Mouse (Mus musculus) c-Kit-negative CD71-positive TER-119-positive erythroid progenitor cells, embryonic 14.5 days (primary cell): ENCODE measurements around the gene Nab1.
"Not testable (repeated sequence)": the region's sequence is repeated elsewhere in the genome, so short reads cannot be mapped to it uniquely, and the experiment has no call there.

Source experiments
- DNase-seq: peaks from one replicate; pipeline ENCODE4 v3.0.0-alpha.2; 2013; ENCODE audit warnings: low read depth, low spot score

Nab1 gene

DNA sequence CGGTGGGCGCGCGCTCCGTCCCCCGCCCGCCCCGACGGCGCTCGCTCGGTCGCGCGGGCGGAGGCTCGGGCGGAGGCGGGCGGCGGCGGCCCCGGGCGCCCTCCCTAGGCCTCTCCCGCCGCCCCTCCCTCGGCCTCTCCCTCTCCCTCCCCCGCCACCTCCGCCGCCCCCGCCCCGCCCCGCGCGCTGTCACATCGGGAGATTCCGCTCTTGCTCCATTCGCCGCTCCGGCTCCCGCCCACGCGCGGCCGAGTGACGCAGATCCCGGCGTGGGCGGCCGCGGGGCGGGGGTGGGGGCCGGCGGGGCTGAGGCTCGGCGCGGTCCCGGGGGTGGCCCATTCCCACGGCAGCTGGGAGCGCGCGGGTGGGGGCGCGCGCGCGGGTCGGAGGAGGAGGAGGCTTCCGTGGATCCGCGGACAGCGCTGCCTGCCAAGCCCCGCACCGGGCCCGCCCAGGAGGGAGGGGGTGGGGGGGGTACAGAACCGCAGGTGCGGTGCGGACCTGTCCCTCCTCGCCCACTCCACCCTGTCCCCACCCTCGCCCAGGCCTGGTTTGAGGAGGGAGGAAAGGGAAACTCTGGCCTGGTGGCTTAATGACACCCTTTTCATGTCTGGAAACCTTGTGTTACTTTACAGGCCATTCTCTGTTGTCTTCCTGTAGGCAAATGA, at the start of gene Nab1:
Nab1 (minus strand) TSS at position 366 of the 668 bp plus-strand sequence.
- peak; percentile 13 for DNase-seq

DNA sequence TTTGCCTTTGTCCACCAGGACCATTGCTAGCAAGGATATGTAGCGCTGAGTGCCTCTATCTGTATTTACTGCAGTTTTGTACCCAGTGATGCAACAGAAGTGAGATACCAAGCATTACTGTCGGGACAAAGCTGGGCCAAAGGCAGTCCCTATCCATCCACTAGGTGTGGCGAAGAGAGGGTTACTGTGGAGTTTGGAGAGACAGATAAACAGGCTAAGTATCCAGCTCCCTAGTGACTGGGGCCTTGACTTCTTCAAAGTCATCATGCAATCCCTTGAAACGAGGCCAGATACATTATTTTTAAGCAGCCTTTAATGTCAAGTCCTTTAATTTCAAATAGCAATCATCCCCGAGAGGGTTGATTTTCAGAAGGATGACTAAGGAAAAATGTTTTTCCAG, 47.0 kb upstream of the Nab1 start:
- no peak for DNase-seq

DNA sequence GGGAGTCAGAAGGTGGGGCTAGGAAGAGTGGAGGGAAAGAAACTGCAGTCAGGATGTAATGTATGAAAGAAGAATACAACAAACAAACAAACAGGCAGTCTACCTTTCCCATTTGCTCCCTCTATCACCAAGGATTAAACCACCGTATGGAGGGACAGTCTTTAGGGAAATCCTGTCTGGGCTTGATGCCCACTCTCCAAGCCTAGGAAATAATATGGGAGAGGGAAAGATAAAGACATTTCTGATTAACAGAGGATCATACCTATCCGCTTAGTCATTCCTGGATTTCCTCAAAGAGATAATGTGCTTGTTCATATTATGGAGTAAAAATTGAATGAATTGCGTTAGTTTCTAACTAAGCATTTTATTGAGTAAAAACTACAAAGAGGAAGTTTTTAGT, 46.3 kb upstream of the Nab1 start:
- DNase-seq, result no peak

DNA sequence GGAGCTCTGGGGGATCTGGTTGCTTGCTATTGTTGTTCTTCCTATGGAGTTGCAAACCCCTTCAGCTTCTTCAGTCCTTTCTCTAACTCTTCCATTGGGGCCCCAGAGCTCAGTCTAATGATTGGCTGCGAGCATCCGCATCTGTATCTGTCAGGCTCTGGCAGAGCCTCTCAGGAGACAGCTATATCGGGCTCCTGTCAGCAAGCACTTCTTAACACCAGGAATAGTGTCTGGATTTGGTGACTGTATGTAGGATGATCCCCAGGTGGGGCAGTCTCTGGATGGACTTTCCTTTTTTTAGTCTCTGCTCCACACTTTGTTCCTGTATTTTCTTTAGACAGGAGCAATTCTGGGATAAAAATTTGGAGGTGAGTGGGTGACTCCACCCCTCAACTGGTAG, 39.6 kb upstream of the Nab1 start:
- DNase-seq, result not testable (repeated sequence)

DNA sequence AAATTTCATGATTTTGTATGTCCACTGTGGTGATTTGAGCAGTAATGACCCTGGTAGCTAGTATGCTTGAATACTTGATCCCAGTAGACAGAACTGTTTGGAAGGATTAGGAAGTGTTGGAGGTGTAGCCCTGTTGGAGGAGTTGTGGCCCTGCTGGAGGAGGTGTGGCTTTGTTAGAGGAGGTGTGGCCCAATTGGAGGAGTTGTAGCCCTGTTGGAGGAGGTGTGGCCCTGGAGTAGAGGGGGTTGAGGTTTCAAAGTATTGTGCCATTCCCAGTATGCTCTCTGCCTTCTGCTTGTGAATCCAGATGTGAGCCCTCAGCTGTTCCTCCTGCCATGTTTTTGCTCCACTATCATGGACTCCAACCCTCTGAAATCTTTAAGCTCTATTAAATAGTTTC, 29.5 kb upstream of the Nab1 start:
- no peak for DNase-seq

DNA sequence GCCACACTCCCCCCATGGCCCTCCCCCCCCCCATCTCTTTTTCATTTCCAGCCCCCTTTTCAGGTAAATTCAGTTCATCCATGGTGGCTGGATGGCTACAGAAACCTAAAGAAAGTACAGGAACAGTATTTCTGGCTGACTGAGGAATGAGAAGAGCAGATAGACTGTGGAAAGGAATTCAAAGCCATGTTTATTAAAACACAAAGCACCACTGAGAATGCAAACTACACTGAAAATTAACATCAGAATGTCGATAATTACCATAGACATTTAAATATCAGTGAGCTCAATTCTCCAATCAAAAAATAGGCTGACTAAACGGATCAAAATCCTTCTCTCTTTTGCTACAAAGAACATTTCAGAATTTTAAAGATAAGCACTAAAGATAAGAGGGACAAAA, 27.2 kb upstream of the Nab1 start:
- no peak for DNase-seq

DNA sequence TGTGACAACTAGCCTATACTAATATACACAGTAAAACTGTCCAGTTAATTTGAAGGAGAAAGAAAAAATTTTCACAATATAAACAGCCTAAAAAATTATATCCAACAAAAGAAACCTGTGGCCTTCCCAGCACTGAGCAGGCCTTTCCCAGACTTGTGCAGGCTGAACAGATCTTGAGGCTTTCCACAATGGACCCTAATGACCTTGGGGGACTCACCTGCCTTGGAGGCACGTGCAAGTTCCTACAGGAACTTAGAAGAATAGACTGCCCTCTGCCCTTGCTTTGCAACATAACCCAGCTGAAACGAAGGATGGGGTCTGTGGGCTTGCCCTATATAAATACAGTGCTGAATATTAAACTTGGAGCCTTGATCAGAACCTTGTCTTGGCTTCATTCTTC, 26.8 kb upstream of the Nab1 start:
- DNase-seq, result no peak

DNA sequence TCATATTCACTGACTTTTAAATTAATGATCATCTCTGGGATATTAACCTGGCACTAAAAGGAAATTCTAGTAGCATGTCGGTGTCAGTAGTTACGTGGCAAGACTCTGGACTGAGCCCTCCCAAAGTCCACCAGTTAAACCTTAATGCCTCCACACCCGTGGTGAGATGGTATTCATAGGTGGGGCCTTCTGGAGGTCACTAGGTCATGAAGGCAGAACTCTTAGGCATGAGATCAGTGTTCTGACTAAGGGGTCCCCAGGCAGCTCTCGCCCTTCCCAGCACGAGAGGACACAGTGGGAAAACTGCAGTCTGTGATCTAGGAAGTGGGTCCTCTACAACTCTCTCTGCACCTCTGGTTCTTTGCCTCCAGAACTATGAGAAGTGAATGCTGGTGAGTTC, 24.2 kb upstream of the Nab1 start:
- no peak for DNase-seq

DNA sequence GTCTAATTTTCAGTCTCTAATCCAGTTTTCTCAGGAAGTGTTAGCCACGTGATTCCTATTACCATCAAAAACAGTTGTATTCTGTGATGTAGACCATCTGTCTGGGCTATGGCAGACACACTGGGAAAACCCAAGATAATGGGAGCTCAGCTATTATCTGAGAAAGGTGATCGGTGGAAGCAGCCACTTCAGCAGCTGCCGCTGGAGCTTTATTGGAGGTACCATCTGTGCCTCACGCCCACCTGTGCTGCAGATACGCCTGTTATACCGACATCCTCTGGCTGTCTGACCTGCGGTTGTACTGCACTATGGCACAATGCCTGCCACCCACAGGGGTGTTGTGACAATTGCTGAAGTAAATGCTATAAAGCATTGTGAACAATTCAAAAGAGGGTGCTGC, 23.7 kb upstream of the Nab1 start:
- DNase-seq, result no peak

DNA sequence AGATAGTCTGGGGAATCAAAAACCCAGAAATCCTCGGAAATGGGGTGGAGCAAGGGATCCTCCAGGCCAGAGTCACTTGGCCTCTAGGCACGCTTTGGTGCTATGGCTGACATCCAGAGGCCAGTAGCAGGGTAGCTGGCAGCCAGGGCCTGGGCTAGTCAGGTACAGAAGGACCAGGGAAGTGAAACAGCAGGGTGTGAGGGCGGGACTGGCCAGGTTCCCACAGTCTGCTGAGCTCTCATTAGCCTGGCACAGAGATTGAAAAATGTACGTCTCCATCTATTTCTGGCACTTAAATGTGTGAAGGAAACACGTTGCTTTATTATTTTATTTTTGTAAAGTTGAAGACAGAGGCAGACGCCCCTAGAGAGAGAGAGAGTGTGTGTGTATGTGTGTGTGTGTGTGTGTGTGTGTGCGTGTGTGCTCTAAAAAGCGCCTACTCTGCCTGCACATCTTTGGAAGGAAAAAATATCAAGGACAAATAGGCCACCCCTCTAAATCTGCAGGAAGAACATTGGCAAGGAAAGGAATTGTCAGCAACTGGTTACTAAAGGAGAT, 21.0 kb upstream of the Nab1 start:
- DNase-seq, result no peak

DNA sequence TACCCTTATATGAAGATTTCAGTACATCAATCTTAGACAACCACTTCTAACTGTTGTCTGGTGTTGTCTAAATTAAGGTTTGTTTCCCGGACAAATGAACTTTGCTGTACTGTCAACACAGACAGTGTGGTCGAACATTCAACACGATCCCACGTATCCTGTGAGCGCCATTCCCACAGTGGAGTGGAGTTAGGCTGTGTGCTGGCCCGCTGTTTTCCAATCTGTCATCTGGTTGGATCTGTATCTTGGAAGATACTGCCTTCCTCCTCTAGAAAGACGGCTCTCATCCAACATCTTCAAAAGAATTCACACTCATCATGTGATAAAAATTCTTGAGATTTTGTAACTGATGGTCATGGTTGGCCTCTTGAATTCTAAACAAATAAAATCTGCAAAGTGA, 19.7 kb upstream of the Nab1 start:
- DNase-seq, result no peak

DNA sequence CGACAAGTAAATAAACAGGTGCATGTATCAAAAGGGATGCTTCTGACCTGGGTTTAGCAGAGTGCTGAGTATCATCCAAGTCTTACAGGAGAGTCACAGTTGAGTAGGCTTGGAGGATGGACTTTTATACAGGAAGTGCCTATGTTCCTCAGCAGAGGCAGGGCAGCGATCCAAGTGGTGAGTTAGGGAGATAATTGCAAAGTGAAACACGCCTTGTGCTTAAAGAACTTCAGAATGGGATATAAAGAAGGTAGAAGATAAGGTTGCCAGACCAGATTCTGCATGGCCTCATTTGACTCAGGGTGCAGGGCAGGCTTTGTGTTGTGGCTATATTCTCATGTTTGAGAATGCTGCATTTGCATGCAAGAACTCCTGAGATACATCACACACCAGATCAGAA, 14.8 kb upstream of the Nab1 start:
- no peak for DNase-seq

DNA sequence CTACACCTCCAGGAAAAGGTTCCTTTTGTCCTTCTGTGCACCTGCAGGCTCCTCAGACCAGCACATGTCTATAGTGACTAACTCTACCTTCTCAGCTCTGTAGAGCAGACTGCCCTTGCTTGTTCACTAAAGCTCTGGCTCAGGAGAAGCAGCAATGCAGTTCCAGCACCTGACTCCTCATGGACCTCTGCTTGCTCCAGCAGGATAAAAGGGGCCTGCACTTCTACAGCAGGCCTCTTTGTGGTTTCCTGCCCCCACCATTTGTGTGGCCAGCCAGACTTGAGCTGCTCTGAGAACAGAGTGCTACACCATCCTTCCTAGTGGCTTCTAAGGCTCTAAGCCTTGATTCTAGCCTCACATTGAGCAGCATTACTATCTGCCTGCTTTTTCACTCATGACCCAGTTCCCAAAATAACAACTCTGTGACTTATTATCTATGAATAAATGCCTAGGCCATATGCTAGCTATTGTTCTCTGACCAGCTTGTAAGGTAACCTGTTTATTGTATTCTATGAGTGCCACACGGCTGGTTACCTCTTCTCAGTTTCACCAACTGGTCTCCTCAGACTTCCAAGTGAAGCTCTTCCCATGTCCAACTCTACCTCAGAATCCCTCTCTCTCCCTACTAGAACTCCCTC, 11.4 kb upstream of the Nab1 start:
- DNase-seq, result no peak

DNA sequence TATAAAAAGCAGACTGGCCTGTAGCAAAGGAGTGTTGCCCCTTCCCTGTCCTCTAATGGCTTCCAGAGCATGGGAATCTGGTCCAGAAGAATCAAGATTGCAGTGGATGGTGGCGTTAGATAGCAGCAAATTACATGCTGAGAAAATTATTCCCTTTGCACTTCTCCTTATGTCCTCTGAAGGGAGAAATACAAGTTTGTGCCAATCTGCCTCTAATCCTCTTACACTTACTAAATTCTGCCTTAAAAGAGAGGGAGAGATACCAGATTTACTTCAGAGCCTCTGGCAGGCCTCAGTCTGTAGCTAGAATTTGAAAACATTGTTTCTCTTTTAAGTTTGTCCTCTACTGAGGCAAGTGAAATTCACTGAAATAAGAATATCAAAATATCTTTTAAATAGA, 5.7 kb upstream of the Nab1 start:
- DNase-seq, result no peak

DNA sequence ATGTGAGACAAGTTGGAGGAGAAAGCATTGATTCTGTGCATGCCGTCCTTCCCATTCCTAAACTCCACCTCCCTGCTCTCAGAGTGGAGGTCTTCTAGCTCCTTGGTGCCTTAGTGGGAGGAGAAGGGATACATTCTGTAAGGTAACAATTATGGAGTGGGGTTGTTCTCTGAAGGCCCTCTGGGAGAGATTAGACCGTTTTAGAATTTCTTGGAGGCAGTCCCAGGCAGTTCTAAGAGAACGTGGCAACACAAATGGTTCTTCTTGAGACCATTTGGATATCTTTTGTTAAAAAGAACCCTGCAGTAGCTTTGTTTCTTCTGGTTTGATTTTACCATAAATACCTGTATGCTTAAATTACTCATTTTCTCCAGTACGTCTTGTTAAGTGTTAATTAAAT, 1.8 kb upstream of the Nab1 start:
- DNase-seq, result no peak

DNA sequence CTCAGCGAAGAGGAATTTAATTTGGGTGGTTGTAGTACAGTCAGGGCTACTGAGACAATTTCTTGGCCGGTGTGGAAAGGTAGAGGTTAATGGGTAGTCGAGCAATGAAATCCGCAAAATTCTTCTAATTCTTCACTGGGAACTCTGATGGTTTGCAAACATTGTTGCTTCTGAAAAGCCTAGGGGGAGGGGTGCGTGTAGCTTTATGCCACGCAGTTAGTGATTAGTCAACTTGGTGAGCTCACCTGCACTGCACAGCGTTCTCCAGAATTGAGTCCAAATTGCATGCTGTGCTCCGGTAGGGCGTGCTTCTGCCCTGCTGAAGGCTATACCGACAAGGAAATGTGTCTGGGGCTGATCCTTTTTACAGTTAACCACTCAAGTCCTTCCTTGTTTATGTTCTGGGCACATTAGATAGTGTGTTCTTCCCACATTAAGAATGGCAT, 1.2 kb upstream of the Nab1 start:
- DNase-seq, result no peak

DNA sequence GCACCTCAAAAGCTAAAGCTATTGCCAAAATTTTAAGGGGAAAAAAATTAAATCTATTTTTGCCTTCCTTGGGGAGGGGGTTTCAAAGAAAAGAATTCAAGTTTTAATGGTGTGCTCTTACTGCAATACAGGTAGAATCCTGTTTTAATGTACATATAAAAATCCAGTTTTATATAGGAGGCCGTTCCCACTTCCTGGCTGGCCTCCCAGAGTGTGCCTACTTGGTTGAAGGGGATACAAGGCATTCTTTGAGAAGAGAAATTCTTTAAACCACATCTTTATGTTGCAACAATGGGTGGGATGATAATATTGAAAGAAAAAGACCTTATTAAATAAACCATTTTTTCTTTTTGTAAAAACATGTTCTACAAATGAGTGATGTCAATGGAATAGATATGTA, 611 bp upstream of the Nab1 start:
- DNase-seq, result no peak

DNA sequence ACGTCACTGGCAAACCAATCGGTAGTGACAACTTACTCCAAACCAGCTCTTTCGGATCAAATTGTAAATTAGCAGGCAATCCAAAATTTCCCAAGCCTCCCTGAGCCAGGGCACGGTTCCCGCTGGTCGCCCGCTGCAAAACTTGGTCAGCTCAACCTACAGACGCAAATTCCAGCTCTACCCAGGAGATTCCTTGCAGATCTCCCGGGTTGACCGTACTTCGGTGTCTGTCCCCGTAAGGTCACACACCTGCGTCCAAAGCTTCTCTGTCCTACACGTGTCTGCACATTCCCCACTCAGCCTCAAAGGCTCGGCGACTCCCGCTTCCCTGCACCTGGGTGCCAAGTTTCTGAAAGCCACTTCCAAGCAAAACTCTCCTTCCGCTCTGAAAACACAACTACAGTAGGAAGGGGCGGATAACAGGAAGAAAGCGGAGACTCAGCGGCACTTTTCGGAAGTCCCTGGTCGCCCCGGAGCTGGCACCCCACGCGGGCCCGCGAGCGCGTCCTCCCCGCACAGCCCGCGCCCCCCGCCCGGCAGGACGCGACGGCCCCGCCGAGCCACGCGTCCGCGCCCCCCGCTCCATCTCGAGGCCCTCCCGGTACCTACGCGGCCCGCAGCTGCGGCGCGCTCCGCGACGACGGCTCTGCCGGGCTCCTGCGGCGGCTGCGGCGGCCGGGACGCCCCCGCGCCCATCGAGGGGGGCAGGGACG, 722 bp downstream of the Nab1 start:
- no peak for DNase-seq

DNA sequence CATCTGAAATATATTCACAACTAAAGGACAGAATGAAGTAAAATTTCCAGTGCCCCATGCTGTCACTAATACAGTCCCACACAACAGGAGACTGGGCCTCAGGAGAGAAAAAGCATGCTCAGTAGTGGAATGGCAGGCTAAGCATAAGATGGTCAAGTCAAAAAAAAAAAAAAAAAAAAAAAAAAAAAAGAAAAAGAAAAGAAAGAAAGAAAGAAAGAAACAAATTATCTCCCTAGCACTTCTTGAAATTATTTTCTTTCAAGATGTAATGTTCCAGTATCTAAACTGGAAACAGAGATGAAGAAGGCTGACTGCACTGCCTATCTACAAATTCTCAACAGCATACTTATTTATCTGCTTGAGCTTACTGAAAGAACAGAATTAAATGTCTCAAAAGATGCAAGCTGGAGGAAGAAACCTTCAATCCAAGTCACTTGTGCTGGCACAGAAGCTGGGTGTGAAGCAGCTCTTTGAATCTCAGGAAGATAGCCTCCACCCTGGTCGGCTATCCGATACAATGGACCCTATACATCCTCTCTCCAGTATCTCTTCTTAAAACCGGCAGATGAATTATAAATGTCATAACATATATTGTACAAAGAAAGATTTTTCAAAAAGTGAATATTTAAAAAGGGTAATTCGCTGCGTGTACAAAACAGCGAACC, 1.6 kb downstream of the Nab1 start:
- DNase-seq, result no peak

DNA sequence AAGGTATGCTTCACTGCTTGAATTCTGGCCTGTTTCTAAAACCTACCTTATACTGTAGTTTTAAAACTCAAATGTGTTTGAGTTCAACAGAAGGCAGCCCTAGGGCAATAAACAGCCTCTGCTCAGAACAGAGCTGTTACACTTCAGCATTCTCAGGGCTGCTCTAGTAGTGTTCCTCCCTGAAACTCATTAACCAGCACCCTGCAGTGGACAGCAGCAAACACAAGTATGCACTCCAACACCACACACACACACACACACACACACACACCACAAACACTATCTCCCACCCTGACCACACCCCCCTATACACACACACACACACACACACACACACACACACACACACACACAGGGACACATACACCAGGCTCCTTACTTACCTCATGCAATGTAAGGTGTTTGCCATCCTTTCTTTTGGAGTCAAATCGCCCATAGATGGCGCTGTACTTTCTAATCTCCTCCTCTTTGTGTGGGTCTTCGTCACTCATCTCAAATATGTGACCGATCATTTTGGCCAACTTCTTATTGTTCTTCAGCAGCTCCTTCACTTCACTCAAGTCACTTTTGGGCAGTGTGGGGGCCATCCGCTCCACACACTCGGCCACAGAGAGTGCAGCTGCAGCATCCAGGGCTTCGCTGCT, 10.8 kb downstream of the Nab1 start:
- DNase-seq, result no peak

DNA sequence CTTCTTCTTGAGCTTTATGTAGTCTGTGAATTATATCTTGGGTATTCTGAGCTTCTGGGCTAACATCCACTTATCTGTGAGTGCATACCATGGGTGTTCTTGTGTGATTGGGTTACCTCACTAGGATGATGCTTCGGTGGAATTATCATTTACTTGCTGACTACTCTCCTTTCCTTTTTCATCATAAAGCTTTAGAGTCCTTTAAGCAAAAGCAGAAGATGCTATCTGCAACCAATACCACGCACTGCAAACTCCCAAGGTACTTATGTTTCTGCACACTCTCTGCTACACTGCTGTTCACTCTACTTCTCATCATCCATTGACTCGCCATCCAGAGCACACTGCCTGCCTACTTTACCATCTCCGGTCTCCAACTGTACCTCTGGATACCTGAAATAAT, 15.5 kb downstream of the Nab1 start:
- no peak for DNase-seq

DNA sequence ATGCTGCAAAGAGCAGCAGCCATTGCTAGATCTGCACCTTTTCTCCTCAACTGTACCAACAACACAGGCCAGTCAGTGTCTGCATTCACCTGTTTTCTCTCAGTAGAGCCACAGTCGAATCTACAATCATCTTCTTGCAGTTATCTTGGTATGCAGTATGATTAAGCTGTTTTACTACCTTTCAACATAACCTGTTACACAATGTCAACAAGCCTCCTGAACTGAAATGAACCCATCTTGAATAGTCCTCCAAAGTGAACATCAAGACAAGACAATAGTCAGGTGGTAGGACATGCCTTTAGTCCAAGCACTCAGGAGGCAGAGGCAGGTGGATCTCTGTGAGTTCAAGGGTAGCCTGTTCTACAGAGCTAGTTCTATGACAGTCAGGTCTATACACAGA, 26.2 kb downstream of the Nab1 start:
- DNase-seq, result no peak
